Mouse (Mus musculus) T-cell, adult 2 months (primary cell): ENCODE data around the gene Sept5.

ENCODE experiments used
- DNase-seq: peaks from one replicate; pipeline ENCODE4 v3.0.0; 2022; ENCODE audit warnings: low spot score

Sept5 gene

GRCm38 (mm10) chr16:18583169-18583568 is 46.6 kb downstream of the Sept5 start:
- no peak for DNase-seq

GRCm38 (mm10) chr16:18582426-18583148 is 47.2 kb downstream of the Sept5 start:
- DNase-seq: no peak

GRCm38 (mm10) chr16:18581623-18582205 is 48.0 kb downstream of the Sept5 start:
- DNase-seq: no peak

- no peak for DNase-seq
These were observed 48.6 kb downstream of the Sept5 start for GRCm38 (mm10) chr16:18581050-18581622.

- no peak for DNase-seq
These were observed 49.4 kb downstream of the Sept5 start for GRCm38 (mm10) chr16:18580389-18580788.

GRCm38 (mm10) chr16:18577599-18578160 is 52.1 kb downstream of the Sept5 start:
- no peak for DNase-seq

GRCm38 (mm10) chr16:18577071-18577470 is 52.7 kb downstream of the Sept5 start:
- DNase-seq: no peak

GRCm38 (mm10) chr16:18574196-18574595 is 55.6 kb downstream of the Sept5 start:
- DNase-seq: no peak
